Mouse (Mus musculus): ENCODE measurements around the gene Ptrh2. TPM values are rescaled to one million over a fixed set of nuclear protein-coding genes. Genes with fewer than 3 reads are reported as not detected.
A peak's percentile ranks its signal among the peaks of the same experiment; 100 is the strongest.

The Ptrh2 gene
- polyA plus RNA-seq, 1 experiment from 2014 or later, result 30.4 TPM

DNA sequence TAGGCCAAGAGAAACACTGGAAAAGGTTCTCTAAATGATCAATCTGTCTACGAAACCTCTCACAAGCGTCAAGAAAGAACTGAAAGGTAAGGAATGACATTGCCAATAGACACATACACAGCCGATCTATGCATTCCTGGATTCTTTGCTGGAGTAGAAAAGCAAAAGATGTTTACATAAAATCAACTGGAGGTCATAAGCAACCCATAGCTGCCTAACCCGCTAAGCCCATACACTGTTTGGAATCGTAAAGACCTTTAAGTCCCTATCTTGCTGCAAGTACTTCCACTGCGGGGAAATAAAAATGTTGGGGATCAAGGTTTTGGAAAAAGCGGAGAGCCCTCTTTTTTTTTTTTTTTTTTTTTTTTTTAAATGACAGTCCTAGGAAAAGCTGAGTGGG lies 924 bp upstream of the Ptrh2 start:
- Histone ChIP-seq H3K27ac (no peak overlapping the region), H3K4me3 (replicated peaks; ENCODE audit: low read length) (peak overlapping the region; percentile 73), H3K27me3 (ENCODE audit: control insufficient read depth, insufficient read depth, low read length) (no peaks in the 10 kb centered on the region), H3K4me1 (replicated peaks; ENCODE audit: control insufficient read depth, insufficient read depth, low read length) (peaks cover 21% of the 10 kb centered on the region), H3K36me3 (replicated peaks; ENCODE audit: control insufficient read depth, insufficient read depth) (peaks cover 6% of the 10 kb centered on the region; the same call in 1 of the 2 replicates), H3K9ac (peak overlapping the region; percentile 80), H3K4me2 (replicated peaks) (peak overlapping the region; percentile 67), H3K9me3 (ENCODE audit: control insufficient read depth, low read length) (no peaks in the 10 kb centered on the region)
- DNase-seq (ENCODE audit: low spot score) (no peak), ATAC-seq (ENCODE audit: low FRiP score) (no peak)
- 43% methylated on average over 7 of the region's 7 CpGs for WGBS

GRCm38 (mm10) chr11:86684126-86685012 lies 584 bp downstream of the Ptrh2 start:
- Histone ChIP-seq H3K4me1 (replicated peaks; ENCODE audit: control insufficient read depth, insufficient read depth, low read length) (peaks cover 21% of the 10 kb centered on the region), H3K27ac (peak overlapping the region; percentile 87), H3K4me2 (replicated peaks) (peak overlapping the region; percentile 67), H3K9me3 (ENCODE audit: control insufficient read depth, low read length) (no peaks in the 10 kb centered on the region), H3K9ac (peak overlapping the region; percentile 80), H3K27me3 (ENCODE audit: control insufficient read depth, insufficient read depth, low read length) (no peaks in the 10 kb centered on the region), H3K36me3 (replicated peaks; ENCODE audit: control insufficient read depth, insufficient read depth) (peaks cover 17% of the 10 kb centered on the region), H3K4me3 (replicated peaks; ENCODE audit: low read length) (peak overlapping the region; percentile 73)
- WGBS, result 11% methylated on average over 20 of the region's 20 CpGs
- ATAC-seq (ENCODE audit: low FRiP score) (no peak), DNase-seq (ENCODE audit: low spot score) (no peak)

- H3K4me1 ChIP-seq (replicated peaks; ENCODE audit: control insufficient read depth, insufficient read depth, low read length), result peaks cover 21% of the 10 kb centered on the region
- H3K4me2 ChIP-seq (replicated peaks), result peak overlapping the region; percentile 67; the same call in 1 of the 2 replicates
- H3K36me3 ChIP-seq (replicated peaks; ENCODE audit: control insufficient read depth, insufficient read depth), result peaks cover 27% of the 10 kb centered on the region
- H3K9ac ChIP-seq, result peak overlapping the region; percentile 80; the same call in 1 of the 2 replicates
- ATAC-seq (ENCODE audit: low FRiP score) (no peak), DNase-seq (ENCODE audit: low spot score) (no peak)
- H3K27me3 ChIP-seq (ENCODE audit: control insufficient read depth, insufficient read depth, low read length), result no peaks in the 10 kb centered on the region
- no peak overlapping the region for H3K4me3 ChIP-seq (replicated peaks; ENCODE audit: low read length)
- WGBS, result 95% methylated on average over 1 of the region's 1 CpGs
- H3K9me3 ChIP-seq (ENCODE audit: control insufficient read depth, low read length), result no peaks in the 10 kb centered on the region
- H3K27ac ChIP-seq, result no peak overlapping the region
Observed at GRCm38 (mm10) chr11:86685366-86685765, 1.6 kb downstream of the Ptrh2 start.

DNA sequence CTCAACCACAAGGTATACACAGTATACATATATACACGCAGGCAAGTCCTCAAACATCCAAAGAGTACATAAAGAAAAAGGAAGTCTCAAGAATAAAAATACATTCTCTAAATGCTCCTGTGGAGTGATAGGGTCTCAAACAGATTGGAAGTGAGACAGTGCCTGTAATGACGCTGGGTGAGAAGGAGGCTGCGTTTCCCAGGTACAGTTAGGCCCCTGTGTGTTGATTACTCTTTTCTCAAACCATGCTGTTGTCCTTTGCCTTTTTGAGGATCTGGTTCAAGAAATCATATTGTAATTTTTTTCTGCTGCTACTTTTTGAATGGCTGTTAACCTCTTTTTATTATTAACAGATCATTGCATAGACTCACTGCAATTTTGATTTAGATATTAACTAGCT lies 6.6 kb downstream of the Ptrh2 start:
- H3K9me3 ChIP-seq (ENCODE audit: control insufficient read depth, low read length), result no peaks in the 10 kb centered on the region
- no peak overlapping the region for H3K4me3 ChIP-seq (replicated peaks; ENCODE audit: low read length)
- DNase-seq (ENCODE audit: low spot score) (no peak), ATAC-seq (ENCODE audit: low FRiP score) (no peak)
- no peak overlapping the region for H3K4me2 ChIP-seq (replicated peaks)
- H3K9ac ChIP-seq, result no peak overlapping the region
- H3K27ac ChIP-seq, result no peak overlapping the region
- peaks cover 1% of the 10 kb centered on the region; the same call in 1 of the 2 replicates for H3K4me1 ChIP-seq (replicated peaks; ENCODE audit: control insufficient read depth, insufficient read depth, low read length)
- peaks cover 75% of the 10 kb centered on the region for H3K36me3 ChIP-seq (replicated peaks; ENCODE audit: control insufficient read depth, insufficient read depth)
- no peaks in the 10 kb centered on the region for H3K27me3 ChIP-seq (ENCODE audit: control insufficient read depth, insufficient read depth, low read length)
- WGBS, result 97% methylated on average over 3 of the region's 3 CpGs

DNA sequence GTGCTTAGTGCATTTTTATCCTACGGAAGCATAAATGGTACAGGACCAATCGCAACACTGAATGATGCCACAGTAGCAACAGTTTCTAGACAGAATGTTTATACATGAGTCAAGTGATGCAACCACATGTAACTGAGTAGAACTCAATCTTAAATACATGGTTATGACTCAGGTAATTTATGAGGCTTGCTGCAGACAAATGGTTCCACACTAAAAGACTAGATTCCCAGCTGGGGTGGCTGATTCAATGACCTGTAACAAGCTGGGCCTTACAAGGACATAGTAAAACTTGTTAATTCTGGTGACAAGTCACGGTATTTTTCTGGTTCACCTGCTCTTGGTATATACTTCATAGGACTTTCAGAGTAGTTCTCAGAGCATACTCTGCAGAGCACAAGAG lies 7.7 kb downstream of the Ptrh2 start:
- 94% methylated on average over 3 of the region's 3 CpGs for WGBS
- ATAC-seq (ENCODE audit: low FRiP score), result no peak
- no peak for DNase-seq (ENCODE audit: low spot score)
- no peaks in the 10 kb centered on the region for H3K4me1 ChIP-seq (replicated peaks; ENCODE audit: control insufficient read depth, insufficient read depth, low read length)
- no peak overlapping the region for H3K4me2 ChIP-seq (replicated peaks)
- H3K9me3 ChIP-seq (ENCODE audit: control insufficient read depth, low read length), result no peaks in the 10 kb centered on the region
- no peak overlapping the region for H3K27ac ChIP-seq
- H3K9ac ChIP-seq, result no peak overlapping the region
- H3K27me3 ChIP-seq (ENCODE audit: control insufficient read depth, insufficient read depth, low read length), result no peaks in the 10 kb centered on the region
- no peak overlapping the region for H3K4me3 ChIP-seq (replicated peaks; ENCODE audit: low read length)
- peaks cover 85% of the 10 kb centered on the region for H3K36me3 ChIP-seq (replicated peaks; ENCODE audit: control insufficient read depth, insufficient read depth)

DNA sequence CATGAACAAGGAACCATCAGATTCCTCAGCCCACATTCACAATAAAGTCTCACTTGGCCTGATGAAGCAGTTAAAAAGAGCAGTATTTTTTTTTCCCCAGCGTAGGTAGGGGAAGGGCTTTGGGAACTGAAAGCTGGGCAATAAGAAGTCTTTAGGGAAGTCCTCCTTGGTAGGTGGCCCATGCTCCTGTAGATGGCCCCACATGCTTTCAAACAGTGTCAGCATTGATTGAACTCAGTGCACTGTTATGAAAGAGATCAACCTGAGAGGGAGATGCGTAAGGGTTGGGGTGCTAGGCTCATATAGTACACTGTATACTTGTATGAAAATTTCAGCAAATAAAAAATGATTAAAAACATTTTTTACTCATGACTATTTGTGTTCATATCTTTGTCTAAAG lies 8.2 kb downstream of the Ptrh2 start:
- Histone ChIP-seq H3K9me3 (ENCODE audit: control insufficient read depth, low read length) (no peaks in the 10 kb centered on the region), H3K4me1 (replicated peaks; ENCODE audit: control insufficient read depth, insufficient read depth, low read length) (no peaks in the 10 kb centered on the region), H3K4me2 (replicated peaks) (no peak overlapping the region), H3K9ac (no peak overlapping the region), H3K36me3 (replicated peaks; ENCODE audit: control insufficient read depth, insufficient read depth) (peaks cover 89% of the 10 kb centered on the region), H3K27me3 (ENCODE audit: control insufficient read depth, insufficient read depth, low read length) (no peaks in the 10 kb centered on the region), H3K4me3 (replicated peaks; ENCODE audit: low read length) (no peak overlapping the region), H3K27ac (no peak overlapping the region)
- no peak for ATAC-seq (ENCODE audit: low FRiP score)
- no peak for DNase-seq (ENCODE audit: low spot score)
- 94% methylated on average over 2 of the region's 2 CpGs for WGBS

DNA sequence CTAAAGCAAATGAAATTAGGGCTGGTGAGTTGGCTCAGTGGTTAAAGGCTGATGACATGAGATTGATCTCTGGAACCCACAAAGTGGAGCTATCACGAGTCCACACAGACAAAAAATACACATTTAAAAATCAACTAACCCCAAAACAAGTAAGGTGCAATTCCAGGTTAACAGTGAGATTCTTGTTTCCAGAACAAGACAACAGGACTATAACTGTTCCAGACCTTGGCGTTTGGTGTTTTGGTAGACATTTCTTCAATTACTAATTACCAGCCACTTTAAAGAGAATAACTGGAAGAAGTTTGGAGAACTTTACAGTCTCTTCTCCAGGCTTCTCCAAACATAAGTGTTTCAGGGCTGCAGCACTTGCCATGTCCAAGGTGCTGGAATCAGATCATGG lies 8.8 kb downstream of the Ptrh2 start:
- 91% methylated on average over 2 of the region's 2 CpGs for WGBS
- no peak overlapping the region for H3K9ac ChIP-seq
- H3K27me3 ChIP-seq (ENCODE audit: control insufficient read depth, insufficient read depth, low read length), result no peaks in the 10 kb centered on the region
- no peak for ATAC-seq (ENCODE audit: low FRiP score)
- H3K4me2 ChIP-seq (replicated peaks), result no peak overlapping the region
- no peaks in the 10 kb centered on the region for H3K4me1 ChIP-seq (replicated peaks; ENCODE audit: control insufficient read depth, insufficient read depth, low read length)
- peaks cover 92% of the 10 kb centered on the region for H3K36me3 ChIP-seq (replicated peaks; ENCODE audit: control insufficient read depth, insufficient read depth)
- DNase-seq (ENCODE audit: low spot score), result no peak
- H3K27ac ChIP-seq, result no peak overlapping the region
- no peak overlapping the region for H3K4me3 ChIP-seq (replicated peaks; ENCODE audit: low read length)
- no peaks in the 10 kb centered on the region for H3K9me3 ChIP-seq (ENCODE audit: control insufficient read depth, low read length)

- no peak for ATAC-seq (ENCODE audit: low FRiP score)
- no peaks in the 10 kb centered on the region for H3K9me3 ChIP-seq (ENCODE audit: control insufficient read depth, low read length)
- no peaks in the 10 kb centered on the region for H3K27me3 ChIP-seq (ENCODE audit: control insufficient read depth, insufficient read depth, low read length)
- 84% methylated on average over 4 of the region's 4 CpGs for WGBS
- H3K4me2 ChIP-seq (replicated peaks), result no peak overlapping the region
- peaks cover 96% of the 10 kb centered on the region for H3K36me3 ChIP-seq (replicated peaks; ENCODE audit: control insufficient read depth, insufficient read depth)
- no peak overlapping the region for H3K27ac ChIP-seq
- no peak overlapping the region for H3K4me3 ChIP-seq (replicated peaks; ENCODE audit: low read length)
- no peak overlapping the region for H3K9ac ChIP-seq
- no peaks in the 10 kb centered on the region for H3K4me1 ChIP-seq (replicated peaks; ENCODE audit: control insufficient read depth, insufficient read depth, low read length)
- no peak for DNase-seq (ENCODE audit: low spot score)
Observed at GRCm38 (mm10) chr11:86695461-86695860, 11.7 kb downstream of the Ptrh2 start.

DNA sequence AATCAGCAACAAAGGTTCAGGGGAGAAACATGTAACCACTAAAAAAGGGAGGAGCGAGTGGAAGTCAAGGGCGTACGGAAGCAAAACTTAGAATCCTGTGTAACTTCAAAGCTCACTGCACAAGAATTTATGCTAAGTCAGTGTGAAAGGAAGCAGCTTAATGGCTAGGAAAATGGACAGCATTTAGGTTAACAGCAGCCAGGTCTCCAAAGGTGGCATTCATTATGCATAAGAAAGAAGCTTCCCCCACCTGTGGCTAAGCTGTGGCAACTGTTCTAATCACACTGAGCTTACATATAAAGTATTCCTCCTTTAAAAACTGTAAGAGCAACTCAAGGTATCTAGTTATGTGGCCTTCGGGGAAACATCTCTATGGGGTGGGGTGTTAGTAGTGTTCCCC lies 17.4 kb downstream of the Ptrh2 start:
- DNase-seq (ENCODE audit: low spot score), result no peak
- Histone ChIP-seq H3K4me3 (replicated peaks; ENCODE audit: low read length) (no peak overlapping the region), H3K36me3 (replicated peaks; ENCODE audit: control insufficient read depth, insufficient read depth) (peaks cover 97% of the 10 kb centered on the region), H3K27me3 (ENCODE audit: control insufficient read depth, insufficient read depth, low read length) (no peaks in the 10 kb centered on the region), H3K9me3 (ENCODE audit: control insufficient read depth, low read length) (no peaks in the 10 kb centered on the region), H3K9ac (no peak overlapping the region), H3K4me1 (replicated peaks; ENCODE audit: control insufficient read depth, insufficient read depth, low read length) (no peaks in the 10 kb centered on the region), H3K4me2 (replicated peaks) (no peak overlapping the region), H3K27ac (no peak overlapping the region)
- no peak for ATAC-seq (ENCODE audit: low FRiP score)
- 93% methylated on average over 4 of the region's 4 CpGs for WGBS

All from hindbrain, embryonic 14.5 days (tissue).